Mouse (Mus musculus) G1E (cell line): Measurements from ENCODE around the gene Dcaf11.

Experiments
- CTCF ChIP-seq: IDR thresholded peaks from 2 replicates; pipeline ENCODE4 v1.5.1; 2012; ENCODE audit warnings: low read depth, low read length, inconsistent platforms, mixed read lengths
- TAL1 ChIP-seq: conservative IDR thresholded peaks from 2 replicates; pipeline ENCODE4 v1.6.1; 2012; ENCODE audit warnings: low read depth, low read length, inconsistent platforms, mixed read lengths

GRCm38 (mm10) chr14:55616844-55617243 is 57.0 kb downstream of the Dcaf11 start:
- TF ChIP-seq CTCF (no peak), TAL1 (no peak)
